Mouse (Mus musculus): ENCODE measurements around the gene 1700018B08Rik.

Gene 1700018B08Rik

DNA sequence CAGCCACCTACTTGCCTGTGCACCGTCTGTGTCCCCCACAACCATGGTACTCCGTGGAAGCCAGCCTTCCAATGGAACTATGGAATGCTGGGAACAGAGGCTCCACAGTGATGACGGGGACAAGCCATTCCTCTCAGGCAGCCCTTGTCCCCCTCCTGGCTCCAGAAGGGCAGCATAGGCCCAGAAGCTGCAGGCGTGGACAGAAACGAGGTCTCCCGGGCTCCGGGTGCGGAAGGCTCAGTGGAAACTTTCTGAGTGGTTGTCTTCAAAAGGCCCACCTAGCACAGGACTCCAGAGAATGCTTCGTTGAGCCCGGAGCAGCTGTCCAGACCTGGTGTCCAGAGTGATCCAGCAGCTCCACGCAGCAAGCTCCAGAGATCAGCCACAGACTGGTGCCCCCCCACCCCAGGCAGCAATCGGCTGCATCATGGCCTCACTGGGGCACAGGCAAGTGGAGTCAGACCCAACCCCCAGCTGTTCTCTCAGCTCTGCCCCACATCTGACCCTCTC lies at the start of gene 1700018B08Rik:
1700018B08Rik (minus strand) TSS at position 45 of the 510 bp plus-strand sequence.
- no peak for DNase-seq

- DNase-seq = no peak
Observed at GRCm38 (mm10) chr8:121593293-121593692, 49.2 kb upstream of the 1700018B08Rik start.

- peak; percentile 73 for DNase-seq
Observed at GRCm38 (mm10) chr8:121591178-121592066, 47.3 kb upstream of the 1700018B08Rik start.

DNA sequence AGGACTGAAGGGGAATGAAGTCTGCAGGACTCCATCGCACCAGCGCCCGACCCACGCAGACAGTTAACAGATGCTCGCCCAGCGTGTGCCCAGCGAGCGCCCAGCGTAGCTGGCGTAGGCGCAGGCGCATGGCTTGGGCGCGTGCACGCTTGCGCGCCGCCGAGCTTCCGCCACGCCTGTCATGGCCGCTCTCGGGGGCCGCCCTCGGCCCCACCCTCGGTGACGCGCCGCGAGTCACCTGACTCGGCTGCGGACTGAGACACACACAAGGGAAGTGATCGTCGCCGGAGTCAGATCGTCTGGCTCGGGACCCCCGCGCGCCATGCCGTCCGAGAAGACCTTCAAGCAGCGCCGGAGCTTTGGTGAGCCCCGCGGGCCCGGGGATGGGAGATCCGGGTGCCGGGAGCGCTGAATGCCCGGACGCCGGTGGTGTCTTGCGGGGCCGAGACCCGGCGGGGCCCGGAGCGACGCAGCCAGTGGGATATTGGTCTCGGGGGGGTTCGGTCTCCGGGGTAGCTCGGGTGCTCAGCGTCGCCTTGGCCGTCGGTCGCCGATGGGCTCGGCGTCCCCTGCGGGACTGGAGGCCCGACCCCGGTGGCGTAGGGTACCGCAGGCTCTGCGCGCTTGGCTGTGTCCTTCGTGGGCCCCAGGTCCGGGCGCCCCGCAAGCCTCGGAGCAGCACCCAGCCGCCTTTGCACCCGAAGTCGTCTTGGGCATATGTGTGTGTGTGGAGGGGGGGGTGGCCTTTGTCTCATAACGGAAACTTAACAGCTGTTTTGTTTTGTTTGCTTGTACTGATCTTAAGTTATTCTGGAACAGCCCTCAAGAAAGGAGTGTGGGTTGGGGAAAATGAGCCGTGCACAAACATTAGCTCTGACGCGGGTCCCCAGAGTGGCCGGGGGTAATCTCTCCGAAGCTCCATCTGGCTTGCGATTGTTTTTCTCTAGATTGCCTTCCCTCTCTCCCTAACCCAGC lies 46.4 kb upstream of the 1700018B08Rik start, which contains the start of gene Map1lc3b:
Map1lc3b (plus strand) TSS at position 159 of the 975 bp plus-strand sequence.
- peak; percentile 96 for DNase-seq

DNA sequence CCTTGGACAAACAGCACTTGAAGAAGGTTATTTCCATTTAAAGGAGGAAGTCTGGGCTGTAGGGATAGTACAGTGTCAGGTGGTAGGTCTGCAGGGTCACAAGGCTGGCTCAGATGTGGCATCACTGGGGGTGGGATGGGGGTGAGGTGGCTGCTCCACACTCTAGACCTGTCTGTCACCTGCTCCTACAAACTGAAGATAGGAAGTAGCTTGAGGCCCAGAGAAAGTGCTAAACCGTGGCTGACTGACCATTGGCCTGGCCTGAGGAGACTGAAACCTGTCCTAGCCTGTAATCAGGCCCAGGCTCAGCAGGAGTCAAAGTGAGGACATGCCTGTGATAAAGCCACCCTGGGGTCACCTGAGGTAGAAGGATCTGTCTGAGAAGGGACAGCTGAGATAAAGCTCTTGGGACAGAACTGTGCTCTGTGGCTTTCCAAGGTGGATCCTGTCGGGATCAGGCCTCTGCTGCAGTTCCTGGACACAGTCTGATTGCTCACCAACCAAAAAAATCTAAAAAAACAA lies 45.1 kb upstream of the 1700018B08Rik start:
- DNase-seq = no peak

DNA sequence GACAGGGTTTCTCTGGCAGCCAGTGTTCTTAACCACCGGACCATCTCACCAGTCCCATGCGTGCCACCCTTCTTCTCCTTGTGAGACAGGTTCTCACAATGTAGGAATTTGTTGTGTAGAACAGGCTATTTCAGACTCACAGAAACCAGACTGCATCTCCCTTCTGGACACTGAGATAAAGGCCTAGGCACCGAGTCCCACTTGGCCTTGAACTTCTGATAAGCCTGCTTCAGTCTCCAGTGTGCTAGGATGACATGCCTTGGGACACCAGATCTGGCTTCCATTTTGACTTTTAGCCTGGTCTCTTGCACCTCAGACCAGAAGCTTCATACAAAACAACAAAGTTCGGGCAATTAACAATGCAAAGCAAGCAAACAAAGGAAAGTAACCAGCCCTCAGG lies 44.6 kb upstream of the 1700018B08Rik start:
- no peak for DNase-seq

- peak; percentile 100 for DNase-seq
Observed at GRCm38 (mm10) chr8:121585159-121585825, 41.2 kb upstream of the 1700018B08Rik start.

GRCm38 (mm10) chr8:121584730-121585129 lies 40.6 kb upstream of the 1700018B08Rik start:
- no peak for DNase-seq

- no peak for DNase-seq
Observed at GRCm38 (mm10) chr8:121583653-121584052, 39.5 kb upstream of the 1700018B08Rik start.

DNA sequence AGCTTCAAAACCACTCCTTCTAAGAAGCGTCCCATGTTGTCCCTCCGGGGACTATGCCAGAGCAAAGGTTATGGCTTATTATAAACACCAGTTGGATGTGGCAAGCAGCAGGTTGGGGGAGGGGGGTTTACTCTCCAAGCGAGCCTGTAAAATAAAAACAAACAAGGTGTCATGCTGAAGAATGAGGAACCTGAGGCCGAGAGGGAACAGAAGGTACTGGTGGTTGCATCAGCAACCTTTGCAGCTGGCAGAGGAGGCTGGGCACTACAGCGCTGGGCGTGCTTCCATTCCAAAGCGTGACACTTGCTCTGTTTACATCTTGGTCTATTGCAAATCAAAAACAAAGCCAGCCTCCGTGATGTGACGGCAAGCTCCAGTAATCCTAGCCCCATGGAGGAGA lies 36.3 kb upstream of the 1700018B08Rik start:
- DNase-seq = peak; percentile 57

GRCm38 (mm10) chr8:121578676-121579451 lies 34.7 kb upstream of the 1700018B08Rik start, which contains the start of gene Fbxo31:
TSS of gene Fbxo31 (minus strand) at chr8:121578806.
- DNase-seq = peak; percentile 96

DNA sequence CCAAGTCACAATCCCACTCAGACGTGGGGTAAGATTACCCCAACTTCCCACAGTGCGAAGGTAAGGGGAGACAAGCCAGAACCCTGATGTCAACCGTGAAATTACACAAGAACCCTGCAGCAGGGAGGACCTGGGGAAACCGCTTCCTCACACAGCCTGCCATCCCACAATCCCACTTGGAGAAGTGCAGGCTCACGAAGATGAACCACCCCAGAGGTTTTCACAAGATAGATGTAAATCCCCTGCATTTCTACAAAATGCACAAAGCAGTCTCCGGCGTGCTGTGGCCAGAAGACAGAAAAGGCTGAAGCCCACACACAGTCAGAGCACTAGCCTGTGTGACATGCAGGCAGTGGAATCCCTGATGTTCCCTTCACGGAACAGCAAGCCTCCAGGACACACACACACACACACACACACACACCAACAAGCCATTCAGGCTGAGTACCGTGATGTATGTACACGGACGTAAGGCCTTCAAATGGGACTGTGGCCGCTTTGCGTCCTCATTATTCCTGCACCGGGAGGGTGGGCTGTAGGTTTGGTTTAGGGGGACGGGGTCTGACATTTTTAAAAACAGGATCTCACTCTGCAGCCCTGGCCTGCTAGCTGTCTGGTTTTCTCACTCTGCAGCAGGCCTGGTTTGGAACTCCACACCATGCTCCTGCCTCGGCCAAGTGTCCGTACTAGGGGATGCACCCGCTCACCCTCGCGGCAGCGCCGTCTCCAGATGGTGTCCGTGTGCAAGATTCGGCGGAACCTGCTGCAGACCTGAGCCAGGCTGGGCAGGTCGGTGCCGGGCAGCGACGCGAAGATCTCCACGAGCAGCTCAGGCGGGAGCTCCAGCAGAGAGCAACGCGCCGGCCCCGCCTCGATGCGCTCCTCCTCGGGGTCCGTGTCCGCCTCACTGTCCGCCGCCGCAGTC lies 33.9 kb upstream of the 1700018B08Rik start:
- no peak for DNase-seq

- DNase-seq = no peak
Observed at GRCm38 (mm10) chr8:121575661-121576060, 31.5 kb upstream of the 1700018B08Rik start.

GRCm38 (mm10) chr8:121573275-121573674 lies 29.2 kb upstream of the 1700018B08Rik start:
- peak; percentile 87 for DNase-seq

- DNase-seq = no peak
Observed at GRCm38 (mm10) chr8:121572121-121572520, 28.0 kb upstream of the 1700018B08Rik start.

DNA sequence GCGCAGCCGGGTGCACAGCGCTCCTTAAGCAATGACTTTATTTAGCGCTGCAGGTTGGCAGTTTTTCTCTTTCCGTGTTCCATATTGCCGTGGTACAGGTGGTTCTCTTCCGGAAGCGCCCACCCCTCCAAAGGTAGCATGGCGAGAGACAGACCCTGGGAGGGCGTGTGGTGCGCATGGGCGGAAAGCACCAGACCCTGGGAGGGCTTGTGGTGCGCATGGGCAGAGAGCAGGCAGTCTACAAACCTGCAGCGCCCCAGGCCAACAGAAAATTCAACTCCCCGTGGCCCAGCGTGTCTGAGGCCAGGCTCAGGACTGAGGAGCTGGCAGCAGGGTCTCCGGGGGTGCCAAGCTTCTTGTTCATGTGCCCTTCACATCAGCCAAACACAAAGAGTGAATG lies 26.7 kb upstream of the 1700018B08Rik start:
- no peak for DNase-seq

DNA sequence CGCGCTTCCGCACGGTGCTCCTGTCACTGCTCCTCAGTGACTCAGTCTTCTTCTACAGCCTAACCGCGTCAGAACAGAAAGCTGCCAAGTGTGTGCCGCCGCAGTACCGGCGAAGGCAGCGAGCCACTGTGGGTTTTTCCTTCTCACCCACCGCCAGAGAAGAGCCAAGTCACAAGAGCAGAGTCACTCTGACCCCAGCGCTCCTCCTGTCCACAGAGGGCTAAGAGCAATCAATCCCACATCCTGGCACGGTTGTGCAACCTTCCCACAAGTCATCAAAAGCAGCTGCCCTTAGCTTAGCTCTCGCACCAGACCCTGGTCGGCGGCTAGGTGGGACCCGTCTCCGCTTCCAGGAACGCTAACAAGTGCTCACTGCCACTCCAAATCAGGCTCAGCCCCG lies 26.2 kb upstream of the 1700018B08Rik start:
- peak; percentile 54 for DNase-seq

GRCm38 (mm10) chr8:121568321-121568720 lies 24.2 kb upstream of the 1700018B08Rik start:
- peak; percentile 51 for DNase-seq

GRCm38 (mm10) chr8:121563701-121564100 lies 19.6 kb upstream of the 1700018B08Rik start:
- no peak for DNase-seq

DNA sequence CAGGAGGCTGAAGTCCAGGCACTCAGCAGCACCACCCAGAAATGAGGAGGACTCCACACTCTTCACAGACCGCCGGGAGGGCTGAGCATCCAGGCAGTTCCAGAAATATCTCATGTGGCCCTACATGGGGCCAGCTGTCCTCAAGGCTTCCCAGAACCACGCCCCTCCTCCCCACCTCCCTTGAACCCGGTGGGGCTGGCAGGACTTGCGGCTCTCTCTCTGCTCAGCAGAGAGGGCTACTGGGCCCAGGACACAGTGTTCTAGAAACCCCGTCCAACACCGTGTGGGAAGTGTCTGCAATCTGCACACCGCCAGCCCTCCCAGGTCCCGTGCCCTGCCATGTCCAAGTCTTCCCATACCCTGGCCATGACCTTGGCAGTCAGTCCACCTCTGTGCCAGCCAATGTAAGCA lies 18.8 kb upstream of the 1700018B08Rik start:
- peak; percentile 77 for DNase-seq
